Mouse (Mus musculus) forebrain, postnatal 0 days (tissue): ENCODE data around the gene Urad. TPM values are rescaled to one million over a fixed set of nuclear protein-coding genes. Genes with fewer than 3 reads are reported as not detected.

Experiments used
- ATAC-seq: fragments of 200-750 bp; cut with Nextera tagmentation; 2 replicates; pipeline ENCODE4 v1.8.0; 2017; ENCODE audit warnings: mild to moderate bottlenecking, moderate library complexity
- DNase-seq: peaks from one replicate; pipeline ENCODE4 v3.0.0-alpha.2; 2015
- H3K27ac ChIP-seq: fragments of 300-500 bp; sonication (generic); 2 replicates; pipeline ENCODE4 v1.5.1; 2014; ENCODE audit warnings: low read depth, mild to moderate bottlenecking, antibody characterized with exemption, low read length, moderate library complexity, mixed read lengths
- H3K27me3 ChIP-seq: fragments of 300-500 bp; sonication (generic); 2 replicates; pipeline ENCODE4 v1.6.1; 2014; ENCODE audit warnings: mild to moderate bottlenecking, low read length, mixed read lengths; ENCODE audit not compliant: insufficient read depth
- H3K36me3 ChIP-seq: fragments of 300-500 bp; sonication (generic); 2 replicates; pipeline ENCODE4 v1.6.1; 2014; ENCODE audit warnings: mild to moderate bottlenecking, moderate library complexity; ENCODE audit not compliant: insufficient read depth
- H3K4me1 ChIP-seq: fragments of 300-500 bp; sonication (generic); 2 replicates; pipeline ENCODE4 v1.6.1; 2014; ENCODE audit warnings: antibody characterized with exemption; ENCODE audit not compliant: insufficient read depth
- H3K4me2 ChIP-seq: fragments of 300-500 bp; sonication (generic); 2 replicates; pipeline ENCODE4 v1.6.1; 2014; ENCODE audit warnings: low read depth, mild to moderate bottlenecking, moderate library complexity
- H3K4me3 ChIP-seq: fragments of 300-500 bp; sonication (generic); 2 replicates; pipeline ENCODE4 v1.5.1; 2014; ENCODE audit warnings: low read depth, low read length, mixed read lengths
- H3K9ac ChIP-seq: fragments of 300-500 bp; sonication (generic); 2 replicates; pipeline ENCODE4 v1.6.1; 2014; ENCODE audit warnings: mild to moderate bottlenecking
- H3K9me3 ChIP-seq: fragments of 300-500 bp; sonication (generic); 2 replicates; pipeline ENCODE4 v1.6.1; 2016; ENCODE audit warnings: low read length
- CTCF ChIP-seq: sonication (generic); IDR thresholded peaks from 2 replicates; pipeline ENCODE4 v1.5.1; 2016; ENCODE audit warnings: antibody characterized with exemption, control low read depth, low read depth
- WGBS: fragments of 180-500 bp; shearing (Covaris S2); extraction: QIAGEN DNeasy Blood & Tissue Kit; methylation state at CpG from one replicate; pipeline ENCODE4 v1.1.7; 2014; 5-methylcytosine and 5-hydroxymethylcytosine counted together
- polyA plus RNA-seq: library from polyadenylated mRNA; unstranded; fragments of >200 nt; fragmentation: Nextera tagmentation; extraction: Ambion mirVana; gene quantifications from 2 replicates; pipeline ENCODE4 v1.2.1, GENCODE M21; 2015
- total RNA-seq: library from RNA; depleted of rRNA; stranded (reverse); fragments of >200 nt; gene quantifications from 2 replicates; pipeline ENCODE4 v1.2.3, GENCODE M21; 2014

Urad gene
- total and polyA plus RNA-seq, 2 experiments from 2014 or later, result not detected

DNA sequence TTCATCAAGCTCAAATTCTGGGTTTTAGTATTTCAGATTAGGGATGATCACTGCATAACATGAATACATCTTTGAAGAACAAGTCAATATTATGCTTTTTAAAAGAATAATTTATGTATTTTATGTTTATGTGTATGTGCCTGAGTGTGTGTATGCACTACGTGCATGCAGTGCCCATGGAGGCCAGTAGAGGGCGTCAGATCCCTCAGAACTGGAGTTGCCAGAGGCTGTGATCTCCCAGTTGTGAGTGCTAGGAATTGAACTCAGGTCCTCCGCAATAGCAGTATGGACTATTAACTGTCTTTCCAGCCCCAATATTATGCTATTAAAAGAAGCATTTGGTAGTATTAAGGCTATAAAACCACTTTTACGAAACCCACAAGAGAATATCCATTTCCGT is 5.4 kb upstream of the Urad start:
- no peak overlapping the region for H3K27ac ChIP-seq
- no peaks in the 10 kb centered on the region for H3K36me3 ChIP-seq
- H3K9ac ChIP-seq, result no peak overlapping the region
- H3K4me1 ChIP-seq, result no peaks in the 10 kb centered on the region
- TF ChIP-seq CTCF, result no peak
- no peak overlapping the region for H3K4me2 ChIP-seq
- peaks cover 10% of the 10 kb centered on the region; the same call in 1 of the 2 replicates for H3K27me3 ChIP-seq
- DNase-seq (no peak), ATAC-seq (no peak)
- 92% methylated on average over 5 of the region's 5 CpGs for WGBS
- H3K4me3 ChIP-seq, result no peak overlapping the region
- H3K9me3 ChIP-seq, result no peaks in the 10 kb centered on the region

DNA sequence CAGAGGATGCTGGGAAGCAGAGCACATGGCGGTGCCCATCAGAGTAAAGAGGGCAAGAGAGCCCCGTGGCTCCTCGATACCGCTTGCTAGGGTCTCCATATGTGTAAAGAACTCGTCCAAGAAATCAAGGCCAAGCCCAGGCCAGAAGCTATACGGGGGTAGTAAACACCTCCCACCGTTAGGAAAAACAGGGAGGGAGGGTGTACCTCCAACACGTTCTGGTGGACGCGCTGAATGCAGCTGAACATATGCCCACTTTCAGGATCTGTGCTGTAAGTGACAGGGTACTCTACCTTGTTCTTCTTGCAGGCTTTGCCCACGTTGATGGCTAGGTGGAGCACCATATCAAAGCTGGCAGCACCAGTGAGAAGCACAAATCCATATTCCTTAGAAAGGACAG is 3.7 kb upstream of the Urad start:
- H3K4me3 ChIP-seq, result no peak overlapping the region
- H3K4me1 ChIP-seq, result no peaks in the 10 kb centered on the region
- H3K36me3 ChIP-seq, result no peaks in the 10 kb centered on the region
- peaks cover 26% of the 10 kb centered on the region for H3K27me3 ChIP-seq
- ATAC-seq (no peak), DNase-seq (no peak)
- no peaks in the 10 kb centered on the region for H3K9me3 ChIP-seq
- 79% methylated on average over 11 of the region's 11 CpGs for WGBS
- H3K27ac ChIP-seq, result no peak overlapping the region
- no peak overlapping the region for H3K9ac ChIP-seq
- no peak for TF ChIP-seq CTCF
- no peak overlapping the region for H3K4me2 ChIP-seq

DNA sequence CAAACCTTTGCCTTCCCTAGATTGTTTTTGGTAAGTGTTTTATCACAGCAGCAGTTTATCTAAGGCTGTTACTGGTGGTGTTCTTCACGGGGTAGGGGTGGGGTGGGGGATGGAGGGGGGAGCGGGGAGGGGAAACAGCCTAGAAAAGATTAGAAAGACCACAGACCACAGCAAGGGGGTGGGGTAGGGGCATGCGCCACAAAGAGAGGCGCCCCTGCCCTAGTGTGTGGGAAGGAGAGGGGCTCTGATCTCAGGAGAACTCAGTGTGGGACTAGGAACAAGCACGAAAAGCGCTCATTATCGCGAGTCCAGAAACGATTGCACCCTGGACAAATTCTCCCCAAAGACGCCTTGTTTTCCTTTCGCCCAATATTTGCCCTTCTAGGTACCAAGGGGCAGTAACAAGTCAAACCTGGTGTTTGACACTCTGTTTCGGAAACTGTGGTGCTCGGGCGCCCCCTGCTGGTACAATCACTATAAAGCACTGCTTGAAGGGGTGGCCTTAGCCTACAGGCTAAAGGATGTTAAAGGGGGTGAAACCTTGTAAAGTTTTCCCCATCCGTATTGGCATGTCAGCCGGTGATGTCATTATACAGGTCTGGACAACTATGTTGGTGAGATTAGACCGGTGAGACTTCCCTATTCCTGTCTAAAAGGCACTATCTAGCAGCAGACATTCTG is 1.1 kb upstream of the Urad start:
- Histone ChIP-seq H3K27ac (no peak overlapping the region), H3K4me2 (no peak overlapping the region), H3K27me3 (peaks cover 34% of the 10 kb centered on the region), H3K4me1 (no peaks in the 10 kb centered on the region), H3K9ac (no peak overlapping the region), H3K4me3 (no peak overlapping the region), H3K36me3 (no peaks in the 10 kb centered on the region), H3K9me3 (no peaks in the 10 kb centered on the region)
- DNase-seq, result peak; percentile 64
- TF ChIP-seq CTCF, result peak; percentile 81
- no peak for ATAC-seq
- WGBS, result 22% methylated on average over 17 of the region's 17 CpGs

DNA sequence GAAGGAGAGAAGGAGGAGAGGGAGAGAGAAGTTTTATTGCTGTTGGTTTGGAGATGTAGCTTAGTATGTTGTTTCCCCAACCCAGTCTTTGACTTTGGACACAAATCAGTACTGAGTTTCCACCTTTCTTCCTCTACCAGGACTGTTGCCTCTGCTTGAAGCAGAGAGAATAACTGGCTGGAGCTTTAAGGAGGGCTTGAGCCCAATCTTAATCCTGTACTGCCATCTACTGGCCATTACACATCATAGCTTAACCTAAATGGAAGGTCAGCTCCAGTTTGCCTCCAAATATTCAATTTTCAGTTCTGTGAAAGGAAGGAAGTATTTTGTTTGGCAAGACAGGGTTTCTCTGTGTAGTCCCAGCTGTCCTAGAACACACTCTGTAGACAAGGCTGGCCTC is 2.6 kb downstream of the Urad start:
- H3K36me3 ChIP-seq, result no peaks in the 10 kb centered on the region

DNA sequence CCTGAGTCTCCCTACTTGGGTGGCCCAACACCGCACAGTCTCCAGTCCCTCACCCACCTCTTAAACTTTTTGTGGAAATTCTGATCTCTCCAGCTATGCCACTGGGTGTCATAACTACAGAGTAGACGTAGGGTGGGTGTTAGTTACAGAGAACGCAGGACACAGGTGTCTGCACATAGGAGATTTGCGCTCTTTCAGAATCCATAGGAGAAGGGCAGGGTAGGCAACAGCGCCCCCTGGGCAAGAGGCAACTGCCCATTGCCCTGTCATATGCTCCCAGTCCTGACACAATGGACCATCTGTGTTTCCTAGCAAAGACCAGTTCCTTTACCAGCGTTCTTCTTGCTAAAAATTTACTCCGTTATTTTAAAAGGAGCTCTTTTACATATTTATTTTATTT is 4.2 kb downstream of the Urad start:
- DNase-seq, result no peak
- no peaks in the 10 kb centered on the region for H3K9me3 ChIP-seq
- H3K4me2 ChIP-seq, result no peak overlapping the region
- WGBS, result 23% methylated on average over 7 of the region's 7 CpGs
- TF ChIP-seq CTCF, result 0 out of 2 replicates have a peak, but pooled peaks have one; percentile 13
- H3K27me3 ChIP-seq, result peaks cover 80% of the 10 kb centered on the region
- H3K27ac ChIP-seq, result no peak overlapping the region
- H3K4me1 ChIP-seq, result no peaks in the 10 kb centered on the region
- H3K9ac ChIP-seq, result no peak overlapping the region
- no peaks in the 10 kb centered on the region for H3K36me3 ChIP-seq
- H3K4me3 ChIP-seq, result no peak overlapping the region
- no peak for ATAC-seq

More for the DNA sequence above, 2.6 kb downstream of the Urad start:
- Histone ChIP-seq H3K27ac (no peak overlapping the region), H3K4me1 (no peaks in the 10 kb centered on the region), H3K4me3 (no peak overlapping the region), H3K4me2 (no peak overlapping the region), H3K9ac (no peak overlapping the region), H3K27me3 (peaks cover 70% of the 10 kb centered on the region), H3K9me3 (no peaks in the 10 kb centered on the region)
- DNase-seq, result peak; percentile 82
- peak; percentile 78 for ATAC-seq
- peak; percentile 92 for TF ChIP-seq CTCF

DNA sequence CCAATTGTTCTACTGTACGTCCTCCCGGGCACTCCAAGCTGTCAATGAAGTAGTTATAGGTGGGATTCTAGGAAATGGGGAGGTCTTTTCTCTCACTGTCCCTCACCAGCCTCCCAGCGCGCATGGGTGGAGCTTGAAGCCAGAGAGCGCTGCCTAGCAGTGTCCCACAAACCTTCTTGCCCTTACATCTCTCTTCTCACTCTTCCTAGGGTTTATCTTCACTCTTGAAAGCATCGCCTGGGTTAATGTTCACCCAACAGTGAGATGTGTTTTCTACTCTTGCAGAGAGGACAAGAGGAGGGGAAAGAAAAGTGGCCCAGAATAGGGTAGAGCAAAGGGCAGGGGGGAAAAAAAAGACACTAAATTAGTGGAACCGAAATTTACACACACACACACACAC is 4.9 kb downstream of the Urad start:
- WGBS, result 3% methylated on average over 7 of the region's 7 CpGs
- Histone ChIP-seq H3K4me2 (no peak overlapping the region), H3K4me1 (no peaks in the 10 kb centered on the region), H3K27me3 (peaks cover 80% of the 10 kb centered on the region), H3K9ac (no peak overlapping the region), H3K27ac (no peak overlapping the region), H3K36me3 (no peaks in the 10 kb centered on the region), H3K4me3 (no peak overlapping the region), H3K9me3 (no peaks in the 10 kb centered on the region)
- ATAC-seq, result no peak
- DNase-seq, result no peak
- TF ChIP-seq CTCF, result no peak

DNA sequence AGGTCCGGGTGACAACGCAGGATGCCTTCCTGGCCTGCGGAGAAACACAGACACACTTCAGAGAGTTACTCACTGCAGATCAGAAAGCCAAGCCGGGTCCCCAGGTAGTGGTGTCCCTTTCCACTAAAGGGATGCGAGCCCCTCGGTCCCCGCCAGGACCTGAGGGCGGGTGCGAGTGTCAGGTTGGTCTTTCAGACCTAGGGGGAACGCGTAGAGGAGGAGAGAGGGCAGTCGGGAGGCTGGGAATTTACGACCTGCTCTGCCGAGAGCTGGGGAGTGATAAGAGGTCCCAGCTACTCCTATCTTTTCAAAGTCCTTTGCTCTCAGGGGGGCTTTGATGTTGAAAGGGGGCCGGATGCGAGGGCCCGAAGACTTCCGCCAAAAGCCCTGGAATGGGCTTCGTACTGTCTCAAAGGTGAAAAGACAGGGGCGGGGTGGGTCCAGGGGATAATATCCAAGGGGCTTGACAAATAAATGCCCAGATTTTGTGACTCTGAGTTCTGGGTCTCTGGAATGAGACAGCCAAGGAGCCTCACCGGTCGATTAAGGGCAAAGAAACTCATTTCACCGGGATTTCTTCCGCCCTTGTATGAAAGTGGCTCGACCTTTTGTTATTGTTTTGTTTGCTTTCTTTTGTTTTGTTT is 6.7 kb downstream of the Urad start:
- Histone ChIP-seq H3K9me3 (no peaks in the 10 kb centered on the region), H3K27me3 (peaks cover 85% of the 10 kb centered on the region), H3K36me3 (no peaks in the 10 kb centered on the region), H3K4me1 (no peaks in the 10 kb centered on the region), H3K4me3 (0 out of 2 replicates have a peak overlapping the region, but pooled peaks have one; percentile 5), H3K9ac (no peak overlapping the region), H3K4me2 (no peak overlapping the region), H3K27ac (no peak overlapping the region)
- ATAC-seq (no peak), DNase-seq (no peak)
- WGBS, result under 1% methylated on average over 25 of the region's 25 CpGs
- no peak for TF ChIP-seq CTCF
